Mouse (Mus musculus): ENCODE measurements around the gene Kif18b. TPM values are rescaled to one million over a fixed set of nuclear protein-coding genes. Genes with fewer than 3 reads are reported as not detected.

The Kif18b gene
- polyA plus RNA-seq (2014; fragmentation: Nextera tagmentation; extraction: Ambion mirVana) = 10.6 and 10.8 TPM in 2 replicates

DNA sequence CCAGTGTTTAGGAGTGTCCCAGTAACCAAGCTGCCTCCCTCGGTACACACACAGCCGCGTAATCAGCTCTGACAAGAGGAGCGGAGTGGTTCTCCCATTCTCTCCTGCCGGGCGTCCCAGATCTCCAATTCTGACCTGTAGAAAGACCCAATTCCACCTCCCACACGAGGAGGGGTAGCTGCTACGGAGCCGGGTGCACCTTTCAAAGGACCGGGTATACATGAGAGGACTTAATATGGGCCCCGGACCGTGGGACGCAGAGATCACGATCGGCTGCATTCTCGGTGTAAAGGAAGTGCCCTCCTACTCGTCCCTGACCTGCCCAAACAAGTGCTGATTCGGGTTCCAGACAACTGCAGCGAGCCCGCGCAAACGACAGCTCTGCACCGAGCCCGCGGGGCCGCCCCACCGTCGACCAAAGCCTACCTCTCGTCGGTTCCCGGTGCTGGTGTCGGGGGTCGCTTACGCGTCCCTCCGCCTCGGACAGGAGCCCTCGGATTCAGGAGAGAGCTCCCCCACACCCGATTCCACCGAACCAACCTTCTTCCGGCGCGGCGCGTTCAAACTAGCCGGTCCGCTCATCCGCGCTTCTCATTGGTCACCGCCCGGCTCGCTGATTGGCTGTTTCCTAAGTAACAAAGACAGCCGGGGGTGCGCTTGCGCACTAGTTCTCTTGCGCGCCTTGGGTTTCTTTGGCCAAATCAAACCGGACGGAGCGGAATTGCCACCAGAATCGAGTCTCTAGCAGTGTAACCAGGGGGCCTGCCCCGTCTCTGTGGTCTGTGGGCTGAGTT, at the start of gene Kif18b:
Gene Kif18b (minus strand): TSS at position 568 of the 794 bp plus-strand sequence.
- Histone ChIP-seq H3K27me3 (ENCODE audit: control insufficient read depth, insufficient read depth, low read length) (no peaks in the 10 kb centered on the region), H3K27ac (replicated peaks; ENCODE audit: low read depth, low read length) (peak within 1 kb of the TSS; percentile 88), H3K36me3 (ENCODE audit: control insufficient read depth, insufficient read depth, low read length) (peaks cover 5% of the 10 kb centered on the region), H3K9me3 (ENCODE audit: control insufficient read depth, low read length) (no peaks in the 10 kb centered on the region), H3K9ac (ENCODE audit: low read length) (peak within 1 kb of the TSS; percentile 84), H3K4me3 (ENCODE audit: low read depth, low read length) (peak within 1 kb of the TSS; percentile 84), H3K4me2 (ENCODE audit: low read depth, severe bottlenecking) (peak within 1 kb of the TSS; percentile 74), H3K4me1 (ENCODE audit: control insufficient read depth, insufficient read depth, low read length) (0 out of 2 replicates have a peak, but pooled peaks cover 10% of the 10 kb centered on the region)
- DNase-seq (ENCODE audit: low spot score) (peak; percentile 98), ATAC-seq (ENCODE audit: insufficient number of reproducible peaks, low FRiP score, low TSS enrichment, low read depth) (peak; percentile 92)
- under 1% methylated on average over 62 of the region's 62 CpGs for WGBS

DNA sequence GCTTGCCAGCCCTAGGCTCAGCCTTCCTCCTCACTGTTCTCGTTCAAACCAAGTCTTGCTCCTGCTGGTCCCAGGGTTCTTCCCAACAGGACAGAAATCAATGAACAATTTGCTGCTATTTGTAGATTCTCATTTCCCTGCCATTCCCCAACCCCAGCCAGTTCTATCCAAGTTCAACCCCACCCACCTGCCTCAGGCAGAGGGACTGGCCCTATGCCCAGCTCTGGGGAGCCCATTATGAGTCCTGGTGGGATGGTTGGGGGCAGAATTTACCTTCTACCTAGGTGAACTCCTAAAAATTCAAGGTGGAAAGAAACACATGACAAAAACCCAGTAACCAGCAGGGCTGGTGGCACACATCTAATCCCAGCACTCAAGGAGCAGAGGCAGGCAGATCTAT, 47.4 kb upstream of the Kif18b start:
- 83% methylated on average over 1 of the region's 1 CpGs for WGBS
- DNase-seq (ENCODE audit: low spot score) = no peak
- Histone ChIP-seq H3K4me3 (ENCODE audit: low read depth, low read length) (no peak overlapping the region), H3K36me3 (ENCODE audit: control insufficient read depth, insufficient read depth, low read length) (no peaks in the 10 kb centered on the region), H3K9ac (ENCODE audit: low read length) (no peak overlapping the region), H3K9me3 (ENCODE audit: control insufficient read depth, low read length) (no peaks in the 10 kb centered on the region), H3K27ac (replicated peaks; ENCODE audit: low read depth, low read length) (no peak overlapping the region), H3K4me1 (ENCODE audit: control insufficient read depth, insufficient read depth, low read length) (no peaks in the 10 kb centered on the region), H3K4me2 (ENCODE audit: low read depth, severe bottlenecking) (no peak overlapping the region), H3K27me3 (ENCODE audit: control insufficient read depth, insufficient read depth, low read length) (no peaks in the 10 kb centered on the region)
- no peak for ATAC-seq (ENCODE audit: insufficient number of reproducible peaks, low FRiP score, low TSS enrichment, low read depth)

DNA sequence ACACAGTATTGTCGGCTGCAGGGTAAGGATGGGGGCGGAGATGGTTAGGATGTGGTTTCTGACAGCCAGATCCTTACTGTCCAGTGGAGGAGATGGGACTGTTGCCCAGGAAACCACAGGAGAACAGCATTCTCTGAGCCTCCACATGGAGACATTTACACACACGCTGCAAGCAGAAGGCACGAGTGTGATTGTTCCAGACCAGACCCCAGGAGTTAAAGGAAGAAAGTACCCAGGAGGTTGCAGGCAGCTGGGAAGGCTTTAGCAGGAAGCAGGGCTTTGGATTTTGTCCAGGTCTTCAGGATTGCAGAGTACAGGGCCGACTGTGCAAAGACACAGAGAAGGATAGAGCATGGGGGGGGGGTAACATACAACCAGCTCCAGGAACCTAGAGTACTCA, 46.7 kb upstream of the Kif18b start:
- H3K4me1 ChIP-seq (ENCODE audit: control insufficient read depth, insufficient read depth, low read length) = no peaks in the 10 kb centered on the region
- 63% methylated on average over 5 of the region's 5 CpGs for WGBS
- DNase-seq (ENCODE audit: low spot score) (no peak), ATAC-seq (ENCODE audit: insufficient number of reproducible peaks, low FRiP score, low TSS enrichment, low read depth) (no peak)
- H3K27ac ChIP-seq (replicated peaks; ENCODE audit: low read depth, low read length) = no peak overlapping the region
- no peak overlapping the region for H3K4me2 ChIP-seq (ENCODE audit: low read depth, severe bottlenecking)
- no peaks in the 10 kb centered on the region for H3K9me3 ChIP-seq (ENCODE audit: control insufficient read depth, low read length)
- H3K27me3 ChIP-seq (ENCODE audit: control insufficient read depth, insufficient read depth, low read length) = no peaks in the 10 kb centered on the region
- no peak overlapping the region for H3K9ac ChIP-seq (ENCODE audit: low read length)
- H3K4me3 ChIP-seq (ENCODE audit: low read depth, low read length) = no peak overlapping the region
- no peaks in the 10 kb centered on the region for H3K36me3 ChIP-seq (ENCODE audit: control insufficient read depth, insufficient read depth, low read length)

DNA sequence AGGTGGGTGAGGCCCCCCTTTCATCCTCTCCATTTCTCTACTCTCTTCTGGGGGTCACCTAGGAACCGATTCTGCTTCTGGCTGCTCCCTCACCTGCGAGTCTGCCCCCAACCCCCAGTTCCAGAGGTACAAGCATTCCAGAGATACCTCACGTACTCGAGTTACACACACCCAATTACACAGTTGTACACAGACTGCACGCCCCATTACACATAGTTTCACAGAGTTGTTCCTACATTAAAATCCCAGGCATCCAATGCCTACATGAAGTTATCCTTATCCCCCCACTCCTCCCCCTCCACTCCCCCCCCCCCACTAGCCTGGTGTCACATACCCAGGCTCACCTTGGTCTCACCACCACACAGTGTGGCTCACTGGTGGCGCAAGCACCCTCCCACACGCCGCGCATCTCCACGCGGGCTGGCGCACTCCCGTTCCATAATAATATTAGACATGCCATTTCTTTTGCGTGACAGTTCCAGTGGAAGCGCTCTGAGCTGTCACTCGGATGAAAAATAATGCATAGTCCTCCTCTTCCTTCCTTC, 39.7 kb upstream of the Kif18b start:
- Histone ChIP-seq H3K9ac (ENCODE audit: low read length) (no peak overlapping the region), H3K4me3 (ENCODE audit: low read depth, low read length) (no peak overlapping the region), H3K36me3 (ENCODE audit: control insufficient read depth, insufficient read depth, low read length) (no peaks in the 10 kb centered on the region), H3K4me1 (ENCODE audit: control insufficient read depth, insufficient read depth, low read length) (peaks cover 19% of the 10 kb centered on the region), H3K9me3 (ENCODE audit: control insufficient read depth, low read length) (no peaks in the 10 kb centered on the region), H3K4me2 (ENCODE audit: low read depth, severe bottlenecking) (no peak overlapping the region), H3K27me3 (ENCODE audit: control insufficient read depth, insufficient read depth, low read length) (no peaks in the 10 kb centered on the region), H3K27ac (replicated peaks; ENCODE audit: low read depth, low read length) (no peak overlapping the region)
- no peak for ATAC-seq (ENCODE audit: insufficient number of reproducible peaks, low FRiP score, low TSS enrichment, low read depth)
- no peak for DNase-seq (ENCODE audit: low spot score)
- WGBS = 68% methylated on average over 16 of the region's 16 CpGs

DNA sequence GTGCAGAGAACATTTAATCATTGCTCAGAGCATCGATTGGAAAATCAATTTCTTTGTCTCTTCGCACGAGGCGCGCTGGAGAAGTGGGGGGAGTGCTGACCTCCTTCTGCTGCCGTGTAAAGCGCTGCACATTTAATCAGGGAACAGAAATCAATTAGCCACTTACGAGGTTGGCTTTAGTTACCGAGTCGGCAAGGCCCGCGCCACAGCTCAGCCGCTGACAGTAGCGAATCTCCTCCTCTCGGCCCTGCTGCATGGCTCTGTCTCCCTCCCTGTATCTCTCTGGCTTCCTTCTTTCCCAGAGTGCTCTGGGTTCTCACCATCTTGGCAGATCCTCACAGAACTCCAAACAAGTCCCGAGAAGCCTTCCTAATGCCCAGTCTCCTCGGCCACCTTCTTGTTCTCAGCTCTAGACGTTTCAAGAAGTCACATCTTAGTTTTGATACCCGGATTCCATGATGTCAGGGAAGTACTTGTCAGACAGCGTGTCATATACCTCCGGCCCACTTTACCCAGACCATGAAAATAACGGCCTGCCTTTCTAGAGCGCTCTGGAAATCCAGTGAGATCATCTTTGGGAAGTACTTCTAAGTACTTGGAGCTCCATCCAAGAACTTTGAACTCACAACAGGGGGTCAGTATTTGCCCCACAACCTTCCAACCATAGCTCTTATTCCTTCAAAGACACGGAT, 39.1 kb upstream of the Kif18b start:
- Histone ChIP-seq H3K27ac (replicated peaks; ENCODE audit: low read depth, low read length) (peak overlapping the region; percentile 23; the same call in 1 of the 2 replicates), H3K27me3 (ENCODE audit: control insufficient read depth, insufficient read depth, low read length) (no peaks in the 10 kb centered on the region), H3K4me2 (ENCODE audit: low read depth, severe bottlenecking) (peak overlapping the region; percentile 38), H3K4me1 (ENCODE audit: control insufficient read depth, insufficient read depth, low read length) (peaks cover 19% of the 10 kb centered on the region), H3K36me3 (ENCODE audit: control insufficient read depth, insufficient read depth, low read length) (no peaks in the 10 kb centered on the region), H3K9ac (ENCODE audit: low read length) (peak overlapping the region; percentile 58), H3K9me3 (ENCODE audit: control insufficient read depth, low read length) (no peaks in the 10 kb centered on the region), H3K4me3 (ENCODE audit: low read depth, low read length) (no peak overlapping the region)
- peak; percentile 54 for DNase-seq (ENCODE audit: low spot score)
- WGBS = 17% methylated on average over 24 of the region's 24 CpGs
- ATAC-seq (ENCODE audit: insufficient number of reproducible peaks, low FRiP score, low TSS enrichment, low read depth) = no peak

DNA sequence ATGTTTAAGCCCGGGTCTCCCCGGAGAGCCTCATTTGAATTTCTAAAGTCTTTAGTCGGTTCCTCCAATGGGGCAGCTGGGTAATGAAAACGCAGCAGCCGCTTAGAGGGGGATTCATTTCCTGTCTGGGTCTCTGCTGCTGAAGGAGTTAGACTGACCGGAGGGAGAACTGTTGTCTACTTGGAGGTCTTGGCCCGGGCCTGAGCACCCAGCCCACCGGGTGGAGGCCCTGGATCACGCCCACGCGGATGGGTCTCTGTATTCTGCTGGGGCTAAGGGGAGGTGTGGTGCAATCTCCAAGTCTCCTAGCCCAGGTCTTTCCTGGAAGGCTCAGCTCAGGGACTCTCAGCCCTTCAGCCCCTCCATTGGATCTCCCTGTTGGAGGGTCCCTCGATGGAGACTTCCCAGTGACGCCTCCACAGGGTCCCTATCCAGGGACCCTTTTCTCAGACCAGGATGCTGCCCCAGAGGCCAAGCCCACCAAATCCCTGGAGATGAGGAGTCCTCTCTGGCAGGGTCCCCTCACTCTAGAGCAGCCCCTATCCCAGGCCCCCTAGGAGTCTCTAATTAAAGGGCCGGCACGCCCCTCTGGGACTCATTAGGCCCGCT, 38.4 kb upstream of the Kif18b start:
- no peaks in the 10 kb centered on the region for H3K27me3 ChIP-seq (ENCODE audit: control insufficient read depth, insufficient read depth, low read length)
- H3K4me1 ChIP-seq (ENCODE audit: control insufficient read depth, insufficient read depth, low read length) = peaks cover 19% of the 10 kb centered on the region
- H3K4me2 ChIP-seq (ENCODE audit: low read depth, severe bottlenecking) = peak overlapping the region; percentile 38
- H3K4me3 ChIP-seq (ENCODE audit: low read depth, low read length) = 0 out of 2 replicates have a peak overlapping the region, but pooled peaks have one; percentile 3
- peak overlapping the region; percentile 23 for H3K27ac ChIP-seq (replicated peaks; ENCODE audit: low read depth, low read length)
- 2% methylated on average over 16 of the region's 16 CpGs for WGBS
- peak overlapping the region; percentile 58 for H3K9ac ChIP-seq (ENCODE audit: low read length)
- no peaks in the 10 kb centered on the region for H3K9me3 ChIP-seq (ENCODE audit: control insufficient read depth, low read length)
- ATAC-seq (ENCODE audit: insufficient number of reproducible peaks, low FRiP score, low TSS enrichment, low read depth) (peak; percentile 69; the same call in 1 of the 2 replicates), DNase-seq (ENCODE audit: low spot score) (peak; percentile 69)
- H3K36me3 ChIP-seq (ENCODE audit: control insufficient read depth, insufficient read depth, low read length) = no peaks in the 10 kb centered on the region

DNA sequence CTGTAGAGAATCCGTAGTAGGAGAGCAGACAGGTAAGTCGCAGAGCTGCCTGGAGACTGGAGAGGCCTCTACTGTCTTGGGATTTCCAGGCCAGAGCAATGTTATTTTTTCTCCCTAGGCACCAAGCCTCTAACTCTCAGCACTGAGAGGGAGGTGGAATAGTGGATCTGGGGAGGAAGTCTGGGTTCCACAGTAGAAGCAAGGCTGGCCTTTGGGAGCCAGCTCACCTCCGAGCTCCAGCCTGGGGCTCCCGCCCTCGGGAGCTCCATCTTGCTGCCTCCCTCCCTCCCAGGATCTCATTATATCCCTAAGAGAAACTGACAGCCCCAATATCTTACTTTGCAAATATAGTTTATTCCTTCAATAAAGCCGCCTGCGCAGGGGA, 37.9 kb upstream of the Kif18b start:
- H3K4me1 ChIP-seq (ENCODE audit: control insufficient read depth, insufficient read depth, low read length) = peaks cover 19% of the 10 kb centered on the region
- no peaks in the 10 kb centered on the region for H3K9me3 ChIP-seq (ENCODE audit: control insufficient read depth, low read length)
- DNase-seq (ENCODE audit: low spot score) (no peak), ATAC-seq (ENCODE audit: insufficient number of reproducible peaks, low FRiP score, low TSS enrichment, low read depth) (0 out of 2 replicates have a peak, but pooled peaks have one; percentile 7)
- no peak overlapping the region for H3K4me3 ChIP-seq (ENCODE audit: low read depth, low read length)
- no peaks in the 10 kb centered on the region for H3K27me3 ChIP-seq (ENCODE audit: control insufficient read depth, insufficient read depth, low read length)
- peak overlapping the region; percentile 38; the same call in 1 of the 2 replicates for H3K4me2 ChIP-seq (ENCODE audit: low read depth, severe bottlenecking)
- WGBS = 25% methylated on average over 7 of the region's 7 CpGs
- no peaks in the 10 kb centered on the region for H3K36me3 ChIP-seq (ENCODE audit: control insufficient read depth, insufficient read depth, low read length)
- peak overlapping the region; percentile 58 for H3K9ac ChIP-seq (ENCODE audit: low read length)
- peak overlapping the region; percentile 23 for H3K27ac ChIP-seq (replicated peaks; ENCODE audit: low read depth, low read length)

DNA sequence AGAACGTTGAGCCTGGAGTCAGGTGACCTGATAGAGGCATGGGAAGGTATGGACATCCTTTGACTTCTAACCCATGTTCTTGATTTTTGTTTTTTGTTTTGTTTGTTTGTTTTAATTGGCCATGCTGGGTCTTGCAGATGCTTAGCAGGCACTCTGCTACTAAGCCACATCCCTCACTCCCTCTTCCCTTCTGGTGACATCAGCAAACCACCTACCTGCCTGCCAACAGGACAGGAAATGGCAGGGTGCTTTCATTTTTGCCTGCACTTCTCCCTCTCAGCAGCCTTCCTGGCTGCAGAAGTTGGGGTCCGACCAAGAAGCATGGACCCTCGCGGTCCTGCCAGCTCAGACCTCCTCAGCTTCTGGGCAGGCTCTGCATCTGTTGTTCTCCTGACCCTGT, 36.2 kb upstream of the Kif18b start:
- WGBS = 94% methylated on average over 4 of the region's 4 CpGs

More for the DNA sequence above, 36.2 kb upstream of the Kif18b start:
- H3K27me3 ChIP-seq (ENCODE audit: control insufficient read depth, insufficient read depth, low read length) = no peaks in the 10 kb centered on the region
- ATAC-seq (ENCODE audit: insufficient number of reproducible peaks, low FRiP score, low TSS enrichment, low read depth) (no peak), DNase-seq (ENCODE audit: low spot score) (no peak)
- no peaks in the 10 kb centered on the region for H3K9me3 ChIP-seq (ENCODE audit: control insufficient read depth, low read length)
- H3K4me1 ChIP-seq (ENCODE audit: control insufficient read depth, insufficient read depth, low read length) = peaks cover 19% of the 10 kb centered on the region
- no peak overlapping the region for H3K9ac ChIP-seq (ENCODE audit: low read length)
- H3K36me3 ChIP-seq (ENCODE audit: control insufficient read depth, insufficient read depth, low read length) = no peaks in the 10 kb centered on the region
- no peak overlapping the region for H3K4me2 ChIP-seq (ENCODE audit: low read depth, severe bottlenecking)
- H3K27ac ChIP-seq (replicated peaks; ENCODE audit: low read depth, low read length) = no peak overlapping the region
- no peak overlapping the region for H3K4me3 ChIP-seq (ENCODE audit: low read depth, low read length)
